Mouse (Mus musculus) cerebellum, postnatal 10 days (tissue): Measurements from ENCODE around the gene Zranb3.
"Not testable (repeated sequence)": the region's sequence is repeated elsewhere in the genome, so short reads cannot be mapped to it uniquely, and the experiment has no call there.

ENCODE experiments used
- DNase-seq, 2 experiments: peaks; one replicate each; pipeline ENCODE4 v3.0.0; 2021; ENCODE audit warnings: mixed read lengths in 2 of 2

Gene Zranb3

GRCm38 (mm10) chr1:128102641-128103461, at the start of gene Zranb3, which contains the start of gene R3hdm1:
Gene Zranb3, minus strand, starts transcription at chr1:128103047.
Gene R3hdm1, plus strand, starts transcription at chr1:128103301.
- peak; percentile 97 to 98 for DNase-seq

GRCm38 (mm10) chr1:128141737-128142136, 38.9 kb upstream of the Zranb3 start:
- DNase-seq = no peak

- peak in 1 of 2 experiments; percentile 38 for DNase-seq
Observed at GRCm38 (mm10) chr1:128141039-128141438, 38.2 kb upstream of the Zranb3 start.

GRCm38 (mm10) chr1:128136222-128136621, 33.4 kb upstream of the Zranb3 start:
- not testable (repeated sequence) for DNase-seq

GRCm38 (mm10) chr1:128120913-128121627, 18.2 kb upstream of the Zranb3 start:
- no peak for DNase-seq

- no peak for DNase-seq
Observed at GRCm38 (mm10) chr1:128103520-128104088, 757 bp upstream of the Zranb3 start.

GRCm38 (mm10) chr1:128102251-128102640, 601 bp downstream of the Zranb3 start:
- DNase-seq = peak; percentile 57 to 76

GRCm38 (mm10) chr1:128098309-128098708, 4.5 kb downstream of the Zranb3 start:
- DNase-seq = no peak

- DNase-seq = no peak
Observed at GRCm38 (mm10) chr1:128094686-128095085, 8.2 kb downstream of the Zranb3 start.

GRCm38 (mm10) chr1:128082800-128083199, 20.0 kb downstream of the Zranb3 start:
- peak; percentile 50 to 62 for DNase-seq

GRCm38 (mm10) chr1:128081873-128082272, 21.0 kb downstream of the Zranb3 start:
- DNase-seq = no peak

GRCm38 (mm10) chr1:128080936-128081696, 21.7 kb downstream of the Zranb3 start:
- peak; percentile 26 to 40 for DNase-seq

- DNase-seq = no peak
Observed at GRCm38 (mm10) chr1:128078646-128079045, 24.2 kb downstream of the Zranb3 start.

GRCm38 (mm10) chr1:128077788-128078187, 25.1 kb downstream of the Zranb3 start:
- DNase-seq = no peak

GRCm38 (mm10) chr1:128076791-128077479, 25.9 kb downstream of the Zranb3 start:
- no peak for DNase-seq

- DNase-seq = no peak
Observed at GRCm38 (mm10) chr1:128073051-128073450, 29.8 kb downstream of the Zranb3 start.

GRCm38 (mm10) chr1:128070003-128070402, 32.8 kb downstream of the Zranb3 start:
- no peak for DNase-seq

- no peak for DNase-seq
Observed at GRCm38 (mm10) chr1:128068945-128069397, 33.9 kb downstream of the Zranb3 start.

- no peak for DNase-seq
Observed at GRCm38 (mm10) chr1:128064716-128065115, 38.1 kb downstream of the Zranb3 start.

- no peak for DNase-seq
Observed at GRCm38 (mm10) chr1:128062167-128062566, 40.7 kb downstream of the Zranb3 start.

- no peak for DNase-seq
Observed at GRCm38 (mm10) chr1:128061401-128061800, 41.4 kb downstream of the Zranb3 start.
